Mouse (Mus musculus) neutrophil, adult 65 days (primary cell): Measurements from ENCODE around the gene 9930111J21Rik1. TPM values are rescaled to one million over a fixed set of nuclear protein-coding genes. Genes with fewer than 3 reads are reported as not detected.

Source experiments
- total RNA-seq: library from RNA; stranded (reverse); gene quantifications from 2 replicates; pipeline ENCODE4 v1.2.4, GENCODE M21; 2023

9930111J21Rik1 gene
- 23.7 and 28.4 TPM in 2 replicates for total RNA-seq

DNA sequence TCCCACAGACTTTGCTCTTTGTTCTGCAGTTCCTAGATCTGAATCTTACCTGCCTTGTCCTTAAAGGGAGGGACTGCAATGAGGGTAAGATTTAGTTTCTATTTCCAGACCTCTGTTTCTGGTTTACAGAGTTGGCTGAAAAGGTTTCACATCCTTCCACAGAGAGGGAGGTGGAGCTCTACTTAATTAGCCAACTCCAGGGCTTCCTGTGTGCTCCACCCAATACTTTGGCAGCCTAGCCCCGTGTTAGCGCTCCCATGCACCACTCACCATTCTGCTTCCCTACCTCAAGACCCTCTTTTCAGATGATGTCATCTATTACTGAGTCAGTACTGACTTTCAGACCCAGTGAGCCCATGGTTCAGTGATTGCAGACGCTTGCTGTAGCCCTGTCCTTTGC, at the start of gene 9930111J21Rik1:
Gene 9930111J21Rik1 (minus strand): TSS at position 148 of the 400 bp plus-strand sequence.

GRCm38 (mm10) chr11:48994018-48994417, 14.8 kb upstream of the 9930111J21Rik1 start, which contains the start of gene Tgtp1:
Tgtp1 (minus strand) TSS chr11:48994172.

GRCm38 (mm10) chr11:48991740-48992520, 12.7 kb upstream of the 9930111J21Rik1 start, which contains the start of gene Gm12185:
Gm12185 (minus strand) TSS chr11:48992226.

DNA sequence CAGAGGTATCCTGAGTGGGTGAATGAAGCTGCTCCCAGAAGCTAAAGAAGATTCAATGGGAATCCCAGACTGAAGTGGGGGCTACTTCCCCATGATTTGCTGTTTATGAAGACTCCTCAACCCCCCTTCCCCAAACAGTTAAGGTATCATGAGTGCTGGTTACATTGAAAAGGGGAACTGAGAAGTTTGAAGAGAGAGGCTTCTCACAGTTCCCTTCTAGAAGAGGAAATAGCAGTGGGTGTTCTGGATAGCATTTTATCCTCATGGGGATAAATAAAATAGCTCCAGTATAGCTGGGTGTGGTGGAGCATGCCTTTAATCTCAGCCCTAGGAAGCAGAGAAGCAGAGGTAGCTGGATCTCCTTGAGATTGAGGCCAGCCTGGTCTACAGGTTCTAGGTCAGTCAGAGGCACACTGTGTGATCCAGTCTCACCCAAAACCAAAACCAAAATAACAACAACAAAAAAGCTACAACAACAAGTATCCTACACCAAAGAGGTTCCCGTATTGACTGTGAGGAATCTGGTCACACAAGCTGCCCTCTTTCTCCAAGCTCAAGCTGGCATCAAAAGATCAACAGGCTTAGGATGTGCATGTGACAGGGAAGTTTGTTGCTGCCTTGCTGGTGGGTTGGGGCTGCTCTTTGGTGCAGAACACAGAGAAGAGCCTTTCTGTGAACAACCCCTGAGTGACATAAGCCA, 808 bp downstream of the 9930111J21Rik1 start, which contains the start of gene Olfr56:
Gene Olfr56 (plus strand): TSS at position 650 of the 700 bp plus-strand sequence.

DNA sequence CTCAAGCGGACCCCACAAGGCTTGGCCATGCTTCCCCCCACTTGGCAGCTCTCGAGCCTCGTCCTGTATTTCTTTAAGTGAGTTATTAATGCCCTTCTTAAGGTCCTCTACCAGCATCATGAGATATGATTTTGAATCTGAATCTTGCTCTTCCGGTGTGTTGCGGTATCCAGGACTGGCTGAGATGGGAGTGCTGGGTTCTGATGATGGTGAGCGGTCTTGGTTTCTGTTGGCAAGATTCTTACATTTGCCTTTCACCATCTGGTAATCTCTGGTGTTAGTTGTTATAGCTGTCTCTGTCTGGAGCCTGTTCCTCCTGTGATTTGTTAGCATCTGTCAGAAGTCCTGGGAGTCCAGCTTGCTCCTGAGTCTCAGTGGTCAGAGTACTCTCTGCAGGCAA, 33.1 kb downstream of the 9930111J21Rik1 start, which contains the start of gene Psme2b:
Gene Psme2b (minus strand): TSS at position 101 of the 400 bp plus-strand sequence.

DNA sequence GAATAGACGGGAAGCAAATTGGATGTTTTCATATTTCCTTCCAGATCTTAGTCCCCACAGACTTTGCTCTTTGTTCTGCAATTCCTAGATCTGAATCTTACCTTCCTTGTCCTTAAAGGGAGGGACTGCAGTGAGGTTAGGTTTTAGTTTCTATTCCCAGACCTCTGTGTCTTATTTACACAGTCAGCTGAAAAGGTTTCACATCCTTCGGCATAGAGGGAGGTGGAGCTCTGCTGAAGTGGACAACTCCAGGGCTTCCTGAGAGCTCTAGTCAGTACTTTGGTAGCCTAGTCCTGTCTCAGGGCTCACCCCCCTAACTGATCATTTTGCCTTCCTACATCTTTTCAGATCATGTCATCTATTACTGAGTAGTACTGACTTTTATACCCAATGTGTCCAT, 77.2 kb downstream of the 9930111J21Rik1 start, which contains the start of gene Gm5431:
Gene Gm5431 (minus strand): TSS at position 194 of the 400 bp plus-strand sequence.

Other genes starting within 250 kb of the 9930111J21Rik1 start
- 371 and 385 TPM in 2 replicates for gene Rack1, start 179.1 kb downstream of the 9930111J21Rik1 start, total RNA-seq
- 38.5 and 69.4 TPM in 2 replicates for gene Trim41, start 162.0 kb downstream of the 9930111J21Rik1 start, total RNA-seq
- 0.16 and 0.48 TPM in 2 replicates for gene Trim7, start 153.3 kb downstream of the 9930111J21Rik1 start, total RNA-seq
- gene Gm12184, start 152.7 kb downstream of the 9930111J21Rik1 start, total RNA-seq: 0.66 and 0.95 TPM in 2 replicates
- 11.6 and 16.1 TPM in 2 replicates for gene Irgm1, start 107.7 kb downstream of the 9930111J21Rik1 start, total RNA-seq
- 0.79 and 2.0 TPM in 2 replicates for gene Gm5431, start 77.2 kb downstream of the 9930111J21Rik1 start, total RNA-seq
- 13.1 and 13.2 TPM in 2 replicates for gene Psme2b, start 33.2 kb downstream of the 9930111J21Rik1 start, total RNA-seq
- gene Olfr56, start 509 bp downstream of the 9930111J21Rik1 start, total RNA-seq: 0.16 and 0.18 TPM in 2 replicates
- gene Gm12185, start 12.8 kb upstream of the 9930111J21Rik1 start, total RNA-seq: 0.38 and 0.70 TPM in 2 replicates
- gene Tgtp1, start 14.8 kb upstream of the 9930111J21Rik1 start, total RNA-seq: 0.25 TPM in 1 of 2 replicates, not detected in the other
- gene 9930111J21Rik2, start 71.8 kb upstream of the 9930111J21Rik1 start, total RNA-seq: 31.0 and 31.9 TPM in 2 replicates
- gene Tgtp2, start 84.8 kb upstream of the 9930111J21Rik1 start, total RNA-seq: 0.25 and 0.52 TPM in 2 replicates
- gene Ifi47, start 97.2 kb upstream of the 9930111J21Rik1 start, total RNA-seq: 7.0 and 11.5 TPM in 2 replicates
- gene Olfr1396, start 135.5 kb upstream of the 9930111J21Rik1 start, total RNA-seq: not detected in 2 replicates
- gene Olfr1395, start 162.9 kb upstream of the 9930111J21Rik1 start, total RNA-seq: not detected in 2 replicates
- not detected in 2 replicates for gene Olfr1394, start 175.0 kb upstream of the 9930111J21Rik1 start, total RNA-seq
- gene Btnl9, start 207.8 kb upstream of the 9930111J21Rik1 start, total RNA-seq: 1.6 and 2.3 TPM in 2 replicates
- gene Zfp62, start 223.9 kb upstream of the 9930111J21Rik1 start, total RNA-seq: 60.9 and 83.2 TPM in 2 replicates